Mouse (Mus musculus): ENCODE data around the gene Rpl3. TPM values are rescaled to one million over a fixed set of nuclear protein-coding genes. Genes with fewer than 3 reads are reported as not detected.

Rpl3 gene
- polyA plus RNA-seq, 1 experiment = 3,044 TPM

GRCm38 (mm10) chr15:80119076-80119475 lies 27.4 kb upstream of the Rpl3 start:
- no peaks in the 10 kb centered on the region for H3K9me3 ChIP-seq (replicated peaks; ENCODE audit: control insufficient read depth, insufficient read depth, low read length, poor library complexity, severe bottlenecking)
- TF ChIP-seq CTCF (IDR thresholded peaks at IDR 0.05; ENCODE audit: low read depth, low read length) (no peak), POLR2A (IDR thresholded peaks at IDR 0.05; ENCODE audit: insufficient read depth, low read length) (no peak), EP300 (IDR thresholded peaks at IDR 0.05; ENCODE audit: insufficient read depth, low read depth, low read length) (no peak)
- no peak overlapping the region for H3K4me3 ChIP-seq (ENCODE audit: low read depth, low read length)
- no peak overlapping the region for H3K27ac ChIP-seq (ENCODE audit: insufficient read depth, low read length)
- H3K4me1 ChIP-seq (ENCODE audit: control insufficient read depth, insufficient read depth, low read length) = peaks cover 9% of the 10 kb centered on the region
- H3K9ac ChIP-seq (ENCODE audit: low read depth, poor library complexity, severe bottlenecking) = no peak overlapping the region
- H3K36me3 ChIP-seq (ENCODE audit: control insufficient read depth, insufficient read depth, low read length, poor library complexity, severe bottlenecking) = no peaks in the 10 kb centered on the region
- H3K27me3 ChIP-seq (ENCODE audit: control insufficient read depth, insufficient read depth, low read length, poor library complexity, severe bottlenecking) = no peaks in the 10 kb centered on the region

GRCm38 (mm10) chr15:80117154-80117553 lies 25.5 kb upstream of the Rpl3 start:
- H3K36me3 ChIP-seq (ENCODE audit: control insufficient read depth, insufficient read depth, low read length, poor library complexity, severe bottlenecking) = no peaks in the 10 kb centered on the region
- no peaks in the 10 kb centered on the region for H3K9me3 ChIP-seq (replicated peaks; ENCODE audit: control insufficient read depth, insufficient read depth, low read length, poor library complexity, severe bottlenecking)
- H3K27ac ChIP-seq (ENCODE audit: insufficient read depth, low read length) = no peak overlapping the region
- no peak overlapping the region for H3K9ac ChIP-seq (ENCODE audit: low read depth, poor library complexity, severe bottlenecking)
- no peak for TF ChIP-seq POLR2A (IDR thresholded peaks at IDR 0.05; ENCODE audit: insufficient read depth, low read length)
- TF ChIP-seq CTCF (IDR thresholded peaks at IDR 0.05; ENCODE audit: low read depth, low read length) = no peak
- TF ChIP-seq EP300 (IDR thresholded peaks at IDR 0.05; ENCODE audit: insufficient read depth, low read depth, low read length) = no peak
- no peak overlapping the region for H3K4me3 ChIP-seq (ENCODE audit: low read depth, low read length)
- H3K27me3 ChIP-seq (ENCODE audit: control insufficient read depth, insufficient read depth, low read length, poor library complexity, severe bottlenecking) = no peaks in the 10 kb centered on the region
- H3K4me1 ChIP-seq (ENCODE audit: control insufficient read depth, insufficient read depth, low read length) = peaks cover 9% of the 10 kb centered on the region

- Histone ChIP-seq H3K36me3 (ENCODE audit: control insufficient read depth, insufficient read depth, low read length, poor library complexity, severe bottlenecking) (no peaks in the 10 kb centered on the region), H3K27ac (ENCODE audit: insufficient read depth, low read length) (0 out of 2 replicates have a peak overlapping the region, but pooled peaks have one; percentile 49), H3K4me3 (ENCODE audit: low read depth, low read length) (peak overlapping the region; percentile 88), H3K4me1 (ENCODE audit: control insufficient read depth, insufficient read depth, low read length) (peaks cover 9% of the 10 kb centered on the region), H3K27me3 (ENCODE audit: control insufficient read depth, insufficient read depth, low read length, poor library complexity, severe bottlenecking) (no peaks in the 10 kb centered on the region), H3K9me3 (replicated peaks; ENCODE audit: control insufficient read depth, insufficient read depth, low read length, poor library complexity, severe bottlenecking) (no peaks in the 10 kb centered on the region), H3K9ac (ENCODE audit: low read depth, poor library complexity, severe bottlenecking) (peak overlapping the region; percentile 34)
- TF ChIP-seq EP300 (IDR thresholded peaks at IDR 0.05; ENCODE audit: insufficient read depth, low read depth, low read length) = no peak
- TF ChIP-seq POLR2A (IDR thresholded peaks at IDR 0.05; ENCODE audit: insufficient read depth, low read length) = no peak
- no peak for TF ChIP-seq CTCF (IDR thresholded peaks at IDR 0.05; ENCODE audit: low read depth, low read length)
These were observed 24.5 kb upstream of the Rpl3 start for GRCm38 (mm10) chr15:80115866-80116794.

- Histone ChIP-seq H3K27me3 (ENCODE audit: control insufficient read depth, insufficient read depth, low read length, poor library complexity, severe bottlenecking) (no peaks in the 10 kb centered on the region), H3K27ac (ENCODE audit: insufficient read depth, low read length) (peak overlapping the region; percentile 75; the same call in 1 of the 2 replicates), H3K9ac (ENCODE audit: low read depth, poor library complexity, severe bottlenecking) (peak overlapping the region; percentile 34), H3K9me3 (replicated peaks; ENCODE audit: control insufficient read depth, insufficient read depth, low read length, poor library complexity, severe bottlenecking) (no peaks in the 10 kb centered on the region), H3K36me3 (ENCODE audit: control insufficient read depth, insufficient read depth, low read length, poor library complexity, severe bottlenecking) (no peaks in the 10 kb centered on the region), H3K4me3 (ENCODE audit: low read depth, low read length) (peak overlapping the region; percentile 88), H3K4me1 (ENCODE audit: control insufficient read depth, insufficient read depth, low read length) (peaks cover 9% of the 10 kb centered on the region)
- TF ChIP-seq POLR2A (IDR thresholded peaks at IDR 0.05; ENCODE audit: insufficient read depth, low read length) = no peak
- no peak for TF ChIP-seq CTCF (IDR thresholded peaks at IDR 0.05; ENCODE audit: low read depth, low read length)
- TF ChIP-seq EP300 (IDR thresholded peaks at IDR 0.05; ENCODE audit: insufficient read depth, low read depth, low read length) = no peak
These were observed 23.6 kb upstream of the Rpl3 start for GRCm38 (mm10) chr15:80115256-80115655.

GRCm38 (mm10) chr15:80114414-80114813 lies 22.7 kb upstream of the Rpl3 start:
- Histone ChIP-seq H3K4me3 (ENCODE audit: low read depth, low read length) (no peak overlapping the region), H3K27ac (ENCODE audit: insufficient read depth, low read length) (peak overlapping the region; percentile 75), H3K4me1 (ENCODE audit: control insufficient read depth, insufficient read depth, low read length) (peaks cover 9% of the 10 kb centered on the region), H3K9me3 (replicated peaks; ENCODE audit: control insufficient read depth, insufficient read depth, low read length, poor library complexity, severe bottlenecking) (no peaks in the 10 kb centered on the region), H3K9ac (ENCODE audit: low read depth, poor library complexity, severe bottlenecking) (no peak overlapping the region), H3K27me3 (ENCODE audit: control insufficient read depth, insufficient read depth, low read length, poor library complexity, severe bottlenecking) (no peaks in the 10 kb centered on the region), H3K36me3 (ENCODE audit: control insufficient read depth, insufficient read depth, low read length, poor library complexity, severe bottlenecking) (no peaks in the 10 kb centered on the region)
- TF ChIP-seq CTCF (IDR thresholded peaks at IDR 0.05; ENCODE audit: low read depth, low read length) (no peak), EP300 (IDR thresholded peaks at IDR 0.05; ENCODE audit: insufficient read depth, low read depth, low read length) (no peak), POLR2A (IDR thresholded peaks at IDR 0.05; ENCODE audit: insufficient read depth, low read length) (no peak)

GRCm38 (mm10) chr15:80112499-80112898 lies 20.8 kb upstream of the Rpl3 start:
- Histone ChIP-seq H3K36me3 (ENCODE audit: control insufficient read depth, insufficient read depth, low read length, poor library complexity, severe bottlenecking) (no peaks in the 10 kb centered on the region), H3K9me3 (replicated peaks; ENCODE audit: control insufficient read depth, insufficient read depth, low read length, poor library complexity, severe bottlenecking) (no peaks in the 10 kb centered on the region), H3K4me3 (ENCODE audit: low read depth, low read length) (no peak overlapping the region), H3K9ac (ENCODE audit: low read depth, poor library complexity, severe bottlenecking) (no peak overlapping the region), H3K4me1 (ENCODE audit: control insufficient read depth, insufficient read depth, low read length) (peaks cover 9% of the 10 kb centered on the region), H3K27me3 (ENCODE audit: control insufficient read depth, insufficient read depth, low read length, poor library complexity, severe bottlenecking) (no peaks in the 10 kb centered on the region), H3K27ac (ENCODE audit: insufficient read depth, low read length) (no peak overlapping the region)
- TF ChIP-seq EP300 (IDR thresholded peaks at IDR 0.05; ENCODE audit: insufficient read depth, low read depth, low read length) (no peak), CTCF (IDR thresholded peaks at IDR 0.05; ENCODE audit: low read depth, low read length) (peak; percentile 13)

Data from ES-Bruce4 (cell line).